Comparison of ENCODE assay signal across 8 mouse cellular contexts in the genomic region with DNA sequence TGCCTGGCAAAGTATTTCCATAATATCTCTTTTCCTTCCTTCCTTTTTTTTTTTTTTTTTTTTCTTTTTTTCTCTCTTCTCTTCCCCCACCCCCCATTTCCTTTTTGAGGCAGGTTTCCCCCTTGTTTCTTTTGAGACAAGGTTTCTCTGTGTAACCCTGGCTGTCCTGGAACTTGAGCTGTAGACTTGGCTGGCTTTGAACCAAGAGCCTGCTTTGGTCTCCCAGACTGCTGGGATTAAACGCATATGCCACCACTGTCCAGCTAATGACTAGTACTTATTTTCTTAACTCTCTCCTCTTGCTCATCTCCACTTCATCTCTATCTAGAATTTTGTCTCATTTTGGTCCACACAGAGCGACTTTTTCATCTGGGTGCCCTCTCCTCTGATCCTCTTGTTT. TPM values are rescaled to one million over a fixed set of nuclear protein-coding genes. Genes with fewer than 3 reads are reported as not detected.
DNase-seq lines count a peak whose midpoint lies in the region; ATAC-seq and TF ChIP-seq lines count a peak whose summit lies in the region.

No protein-coding gene starts in this region.

- no peaks in the 10 kb centered on the region for H3K27me3 ChIP-seq in embryonic facial prominence, embryonic 12.5 days
- H3K27me3 ChIP-seq in intestine, embryonic 15.5 days (replicated peaks) = no peaks in the 10 kb centered on the region
- H3K27me3 ChIP-seq in neural tube, embryonic 13.5 days = no peaks in the 10 kb centered on the region

- no peaks in the 10 kb centered on the region for H3K9me3 ChIP-seq in embryonic facial prominence, embryonic 12.5 days
- H3K9me3 ChIP-seq in intestine, embryonic 15.5 days = no peaks in the 10 kb centered on the region
- no peaks in the 10 kb centered on the region for H3K9me3 ChIP-seq in neural tube, embryonic 13.5 days

- peak overlapping the region; percentile 84 for H3K4me3 ChIP-seq in lung, adult 2 months (replicated peaks; ENCODE audit: extremely low read depth, low read depth, low read length)
- H3K4me3 ChIP-seq in embryonic facial prominence, embryonic 12.5 days = peak overlapping the region; percentile 72
- peak overlapping the region; percentile 96 for H3K4me3 ChIP-seq in intestine, embryonic 15.5 days (replicated peaks)
- H3K4me3 ChIP-seq in neural tube, embryonic 13.5 days = peak overlapping the region; percentile 96

- peak overlapping the region; percentile 97 for H3K9ac ChIP-seq in embryonic facial prominence, embryonic 12.5 days
- H3K9ac ChIP-seq in intestine, embryonic 15.5 days = peak overlapping the region; percentile 99
- H3K9ac ChIP-seq in neural tube, embryonic 13.5 days = peak overlapping the region; percentile 100

- H3K27ac ChIP-seq in embryonic facial prominence, embryonic 12.5 days = no peak overlapping the region
- H3K27ac ChIP-seq in intestine, embryonic 15.5 days = no peak overlapping the region
- H3K27ac ChIP-seq in neural tube, embryonic 13.5 days (replicated peaks) = no peak overlapping the region

- ATAC-seq in embryonic facial prominence, embryonic 12.5 days (ENCODE audit: insufficient number of reproducible peaks, insufficient read depth, low FRiP score, low TSS enrichment) = no peak
- ATAC-seq in intestine, embryonic 15.5 days = no peak
- no peak for ATAC-seq in neural tube, embryonic 13.5 days (ENCODE audit: low read depth)

- DNase-seq in lung, adult 2 months = no peak
- DNase-seq in lung, adult 18-20 months = no peak
- no peak for DNase-seq in frontal cortex, postnatal 25 days (ENCODE audit: low spot score in 2 of 2)
- no peak for DNase-seq in thymus, postnatal 10 days (ENCODE audit: low spot score in 2 of 2)
- no peak for DNase-seq in kidney, postnatal 25 days

- no peak for TF ChIP-seq POLR2A in lung, adult 2 months (IDR thresholded peaks at IDR 0.05; ENCODE audit: borderline replicate concordance, extremely low read depth, low read depth, low read length)

- H3K4me1 ChIP-seq in lung, adult 2 months (ENCODE audit: control insufficient read depth, insufficient read depth, low read length) = peaks cover 20% of the 10 kb centered on the region
- H3K4me1 ChIP-seq in embryonic facial prominence, embryonic 12.5 days = peaks cover 30% of the 10 kb centered on the region
- H3K4me1 ChIP-seq in intestine, embryonic 15.5 days (replicated peaks) = peaks cover 29% of the 10 kb centered on the region
- peaks cover 44% of the 10 kb centered on the region for H3K4me1 ChIP-seq in neural tube, embryonic 13.5 days (replicated peaks)

- TF ChIP-seq CTCF in lung, adult 2 months (IDR thresholded peaks at IDR 0.05; ENCODE audit: insufficient read depth, low read length) = no peak

- WGBS in lung, adult 2 months = 40% methylated on average over 2 of the region's 2 CpGs
- WGBS in embryonic facial prominence, embryonic 12.5 days = 65% methylated on average over 2 of the region's 2 CpGs
- WGBS in intestine, embryonic 15.5 days = 53% methylated on average over 2 of the region's 2 CpGs
- 82% methylated on average over 2 of the region's 2 CpGs for WGBS in neural tube, embryonic 13.5 days

- H3K4me2 ChIP-seq in embryonic facial prominence, embryonic 12.5 days (replicated peaks) = peak overlapping the region; percentile 72
- H3K4me2 ChIP-seq in intestine, embryonic 15.5 days (replicated peaks) = peak overlapping the region; percentile 69
- H3K4me2 ChIP-seq in neural tube, embryonic 13.5 days = peak overlapping the region; percentile 77

- H3K36me3 ChIP-seq in embryonic facial prominence, embryonic 12.5 days = peaks cover 59% of the 10 kb centered on the region
- H3K36me3 ChIP-seq in intestine, embryonic 15.5 days = peaks cover 25% of the 10 kb centered on the region
- H3K36me3 ChIP-seq in neural tube, embryonic 13.5 days = peaks cover 40% of the 10 kb centered on the region

RNA-seq across cellular contexts. Expression of a gene that starts 1.4 kb away (rescaled TPM):
- polyA plus RNA-seq in lung, adult 2 months (2012; rRNA removed) = 20.0 and 26.9 TPM in 2 replicates
- 202 and 211 TPM in 2 replicates for polyA plus RNA-seq in embryonic facial prominence, embryonic 12.5 days (2016; fragmentation: Nextera tagmentation; extraction: Ambion mirVana)
- 130 and 139 TPM in 2 replicates for polyA plus RNA-seq in intestine, embryonic 15.5 days (2015; fragmentation: Nextera tagmentation; extraction: Ambion mirVana)
- 126 and 141 TPM in 2 replicates for polyA plus RNA-seq in neural tube, embryonic 13.5 days (2015; fragmentation: Nextera tagmentation; extraction: Ambion mirVana)

RNA-seq across cellular contexts. Expression of a gene that starts 10.6 kb away (rescaled TPM):
- polyA plus RNA-seq in lung, adult 2 months (2012; rRNA removed) = 14.9 and 17.9 TPM in 2 replicates
- 35.6 and 38.1 TPM in 2 replicates for polyA plus RNA-seq in embryonic facial prominence, embryonic 12.5 days (2016; fragmentation: Nextera tagmentation; extraction: Ambion mirVana)
- 29.7 and 30.4 TPM in 2 replicates for polyA plus RNA-seq in intestine, embryonic 15.5 days (2015; fragmentation: Nextera tagmentation; extraction: Ambion mirVana)
- 29.2 and 30.1 TPM in 2 replicates for polyA plus RNA-seq in neural tube, embryonic 13.5 days (2015; fragmentation: Nextera tagmentation; extraction: Ambion mirVana)

RNA-seq across cellular contexts. Expression of a gene that starts 13.7 kb away (rescaled TPM):
- polyA plus RNA-seq in lung, adult 2 months (2012; rRNA removed) = 50.5 and 65.5 TPM in 2 replicates
- polyA plus RNA-seq in embryonic facial prominence, embryonic 12.5 days (2016; fragmentation: Nextera tagmentation; extraction: Ambion mirVana) = 29.0 and 29.7 TPM in 2 replicates
- 24.2 and 28.4 TPM in 2 replicates for polyA plus RNA-seq in intestine, embryonic 15.5 days (2015; fragmentation: Nextera tagmentation; extraction: Ambion mirVana)
- polyA plus RNA-seq in neural tube, embryonic 13.5 days (2015; fragmentation: Nextera tagmentation; extraction: Ambion mirVana) = 11.8 and 12.2 TPM in 2 replicates

RNA-seq across cellular contexts. Expression of a gene that starts 13.9 kb away (rescaled TPM):
- polyA plus RNA-seq in lung, adult 2 months (2012; rRNA removed) = 11.3 and 14.1 TPM in 2 replicates
- polyA plus RNA-seq in embryonic facial prominence, embryonic 12.5 days (2016; fragmentation: Nextera tagmentation; extraction: Ambion mirVana) = 2.7 and 3.0 TPM in 2 replicates
- 2.7 and 3.3 TPM in 2 replicates for polyA plus RNA-seq in intestine, embryonic 15.5 days (2015; fragmentation: Nextera tagmentation; extraction: Ambion mirVana)
- polyA plus RNA-seq in neural tube, embryonic 13.5 days (2015; fragmentation: Nextera tagmentation; extraction: Ambion mirVana) = 1.6 and 2.8 TPM in 2 replicates

RNA-seq across cellular contexts. Expression of a gene that starts 22.9 kb away (rescaled TPM):
- 92.3 and 107 TPM in 2 replicates for polyA plus RNA-seq in lung, adult 2 months (2012; rRNA removed)
- 54.6 and 58.5 TPM in 2 replicates for polyA plus RNA-seq in embryonic facial prominence, embryonic 12.5 days (2016; fragmentation: Nextera tagmentation; extraction: Ambion mirVana)
- 40.0 and 44.7 TPM in 2 replicates for polyA plus RNA-seq in intestine, embryonic 15.5 days (2015; fragmentation: Nextera tagmentation; extraction: Ambion mirVana)
- polyA plus RNA-seq in neural tube, embryonic 13.5 days (2015; fragmentation: Nextera tagmentation; extraction: Ambion mirVana) = 86.9 and 88.7 TPM in 2 replicates
